Mouse (Mus musculus): ENCODE measurements around the gene Zpbp2. TPM values are rescaled to one million over a fixed set of nuclear protein-coding genes. Genes with fewer than 3 reads are reported as not detected.

Gene Zpbp2
- polyA plus RNA-seq, 1 experiment, result 0.23 TPM

- Histone ChIP-seq H3K4me1 (ENCODE audit: control insufficient read depth, insufficient read depth, low read length) (peaks cover 5% of the 10 kb centered on the region; the same call in 1 of the 2 replicates), H3K4me3 (ENCODE audit: insufficient read depth, low read length) (peak overlapping the region; percentile 86), H3K27ac (ENCODE audit: insufficient read depth, low read length) (no peak overlapping the region)
- TF ChIP-seq POLR2A (IDR thresholded peaks at IDR 0.05; ENCODE audit: extremely low read depth, insufficient read depth, low read length), result no peak
- TF ChIP-seq CTCF (IDR thresholded peaks at IDR 0.05; ENCODE audit: extremely low read depth, insufficient read depth, low read length), result no peak
Observed at GRCm38 (mm10) chr11:98586087-98586891, 35.4 kb downstream of the Zpbp2 start.

DNA sequence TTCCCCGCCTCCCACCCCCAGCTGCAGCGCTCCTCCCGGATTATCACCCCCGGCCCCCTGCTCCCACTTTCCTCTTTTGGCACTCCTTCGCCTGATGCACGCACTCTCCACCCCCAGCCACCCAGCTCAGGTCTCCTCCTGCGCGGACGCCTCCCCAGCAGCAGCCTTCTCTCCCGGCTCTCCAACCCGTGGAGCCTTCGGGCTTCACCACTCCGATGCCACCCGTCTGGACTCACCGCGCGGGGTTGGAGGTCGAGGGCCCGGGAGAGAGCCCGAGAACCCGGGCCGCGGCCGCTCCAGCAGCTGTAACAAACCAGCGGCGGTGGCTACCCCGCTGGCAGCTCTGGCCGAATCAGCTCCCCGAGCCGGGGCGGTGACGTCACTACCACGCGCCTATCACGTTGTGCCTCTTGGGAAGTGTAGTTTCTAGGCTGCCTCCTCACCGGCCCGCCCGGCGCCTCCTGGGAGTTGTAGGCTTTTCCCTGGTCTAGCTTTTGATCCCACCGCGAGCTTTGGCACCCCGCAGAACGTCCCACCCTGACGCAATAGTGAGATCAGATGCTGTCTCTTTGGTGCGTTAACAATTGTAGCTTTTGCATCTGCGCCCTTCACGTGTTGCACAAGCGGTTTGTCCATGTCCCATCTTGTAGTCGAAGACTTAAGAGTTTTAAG, 36.1 kb downstream of the Zpbp2 start, which contains the start of gene Ormdl3:
Gene Ormdl3, minus strand, starts transcription at position 477 of the 672 bp plus-strand sequence.
- Histone ChIP-seq H3K4me1 (ENCODE audit: control insufficient read depth, insufficient read depth, low read length) (peaks cover 5% of the 10 kb centered on the region; the same call in 1 of the 2 replicates), H3K27ac (ENCODE audit: insufficient read depth, low read length) (no peak within 1 kb of the TSS), H3K4me3 (ENCODE audit: insufficient read depth, low read length) (peak within 1 kb of the TSS; percentile 86)

GRCm38 (mm10) chr11:98587684-98588546, 37.0 kb downstream of the Zpbp2 start:
- peaks cover 5% of the 10 kb centered on the region; the same call in 1 of the 2 replicates for H3K4me1 ChIP-seq (ENCODE audit: control insufficient read depth, insufficient read depth, low read length)
- no peak overlapping the region for H3K27ac ChIP-seq (ENCODE audit: insufficient read depth, low read length)
- TF ChIP-seq POLR2A (IDR thresholded peaks at IDR 0.05; ENCODE audit: extremely low read depth, insufficient read depth, low read length) (no peak), CTCF (IDR thresholded peaks at IDR 0.05; ENCODE audit: extremely low read depth, insufficient read depth, low read length) (no peak)
- peak overlapping the region; percentile 86 for H3K4me3 ChIP-seq (ENCODE audit: insufficient read depth, low read length)

More for the DNA sequence above, 36.1 kb downstream of the Zpbp2 start, which contains the start of gene Ormdl3:
- TF ChIP-seq CTCF (IDR thresholded peaks at IDR 0.05; ENCODE audit: extremely low read depth, insufficient read depth, low read length), result no peak
- peak; percentile 48; the same call in 1 of the 2 replicates for TF ChIP-seq POLR2A (IDR thresholded peaks at IDR 0.05; ENCODE audit: extremely low read depth, insufficient read depth, low read length)

DNA sequence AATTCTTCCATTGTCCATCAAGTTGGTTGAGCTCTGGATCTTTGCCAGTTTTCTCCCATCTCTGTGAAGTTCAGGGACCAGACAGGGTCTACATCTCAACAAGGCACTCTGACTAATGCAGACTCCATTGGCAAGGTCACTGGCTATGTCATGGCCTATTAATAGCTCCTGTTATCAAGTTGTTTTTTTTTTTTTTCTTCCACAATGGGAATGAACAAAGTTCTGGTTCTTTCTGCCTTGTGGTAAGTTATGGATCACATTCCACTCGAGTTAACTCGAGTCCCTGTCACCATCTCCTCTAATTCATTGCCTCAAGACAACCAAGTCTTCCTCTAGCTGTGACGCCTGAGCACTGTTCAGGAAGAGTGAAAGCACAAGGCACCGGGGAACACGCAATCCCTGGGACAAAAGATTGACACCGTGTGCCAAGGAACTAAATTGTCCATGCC, 38.0 kb downstream of the Zpbp2 start:
- H3K4me1 ChIP-seq (ENCODE audit: control insufficient read depth, insufficient read depth, low read length), result peaks cover 5% of the 10 kb centered on the region; the same call in 1 of the 2 replicates
- no peak for TF ChIP-seq POLR2A (IDR thresholded peaks at IDR 0.05; ENCODE audit: extremely low read depth, insufficient read depth, low read length)
- no peak for TF ChIP-seq CTCF (IDR thresholded peaks at IDR 0.05; ENCODE audit: extremely low read depth, insufficient read depth, low read length)
- H3K4me3 ChIP-seq (ENCODE audit: insufficient read depth, low read length), result no peak overlapping the region
- H3K27ac ChIP-seq (ENCODE audit: insufficient read depth, low read length), result no peak overlapping the region

GRCm38 (mm10) chr11:98589306-98589705, 38.4 kb downstream of the Zpbp2 start:
- peaks cover 5% of the 10 kb centered on the region; the same call in 1 of the 2 replicates for H3K4me1 ChIP-seq (ENCODE audit: control insufficient read depth, insufficient read depth, low read length)
- H3K27ac ChIP-seq (ENCODE audit: insufficient read depth, low read length), result no peak overlapping the region
- no peak for TF ChIP-seq POLR2A (IDR thresholded peaks at IDR 0.05; ENCODE audit: extremely low read depth, insufficient read depth, low read length)
- no peak for TF ChIP-seq CTCF (IDR thresholded peaks at IDR 0.05; ENCODE audit: extremely low read depth, insufficient read depth, low read length)
- H3K4me3 ChIP-seq (ENCODE audit: insufficient read depth, low read length), result no peak overlapping the region

GRCm38 (mm10) chr11:98590548-98591445, 39.9 kb downstream of the Zpbp2 start:
- no peak for TF ChIP-seq POLR2A (IDR thresholded peaks at IDR 0.05; ENCODE audit: extremely low read depth, insufficient read depth, low read length)
- no peak for TF ChIP-seq CTCF (IDR thresholded peaks at IDR 0.05; ENCODE audit: extremely low read depth, insufficient read depth, low read length)
- peaks cover under 1% of the 10 kb centered on the region; the same call in 1 of the 2 replicates for H3K4me1 ChIP-seq (ENCODE audit: control insufficient read depth, insufficient read depth, low read length)
- no peak overlapping the region for H3K27ac ChIP-seq (ENCODE audit: insufficient read depth, low read length)
- H3K4me3 ChIP-seq (ENCODE audit: insufficient read depth, low read length), result no peak overlapping the region

DNA sequence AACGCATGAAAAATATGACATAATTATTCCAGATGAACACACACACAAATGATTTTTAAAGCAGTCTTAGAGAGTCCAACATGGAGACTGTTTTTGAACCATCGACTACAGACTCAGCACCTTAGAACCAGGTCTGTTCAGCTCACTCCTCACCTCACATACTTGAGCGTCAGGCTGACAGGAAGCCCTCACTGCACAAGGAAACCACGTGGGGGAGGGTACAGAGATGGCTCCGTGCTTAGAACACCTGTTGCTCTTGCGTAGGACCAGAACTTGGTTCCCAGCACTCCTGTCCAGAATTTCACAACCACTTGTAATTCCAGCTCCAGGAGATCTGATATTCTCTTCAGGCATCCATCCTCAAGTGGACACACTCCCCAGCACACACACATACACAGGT, 44.1 kb downstream of the Zpbp2 start:
- Histone ChIP-seq H3K4me3 (ENCODE audit: insufficient read depth, low read length) (no peak overlapping the region), H3K4me1 (ENCODE audit: control insufficient read depth, insufficient read depth, low read length) (no peaks in the 10 kb centered on the region), H3K27ac (ENCODE audit: insufficient read depth, low read length) (no peak overlapping the region)
- TF ChIP-seq CTCF (IDR thresholded peaks at IDR 0.05; ENCODE audit: extremely low read depth, insufficient read depth, low read length) (no peak), POLR2A (IDR thresholded peaks at IDR 0.05; ENCODE audit: extremely low read depth, insufficient read depth, low read length) (no peak)

GRCm38 (mm10) chr11:98595473-98595872, 44.6 kb downstream of the Zpbp2 start:
- Histone ChIP-seq H3K27ac (ENCODE audit: insufficient read depth, low read length) (no peak overlapping the region), H3K4me1 (ENCODE audit: control insufficient read depth, insufficient read depth, low read length) (no peaks in the 10 kb centered on the region), H3K4me3 (ENCODE audit: insufficient read depth, low read length) (no peak overlapping the region)
- TF ChIP-seq POLR2A (IDR thresholded peaks at IDR 0.05; ENCODE audit: extremely low read depth, insufficient read depth, low read length) (no peak), CTCF (IDR thresholded peaks at IDR 0.05; ENCODE audit: extremely low read depth, insufficient read depth, low read length) (no peak)
